Mouse (Mus musculus) CH12.LX (cell line): ENCODE data around the gene Slc9c1.

Experiments
- BHLHE40 ChIP-seq: IDR thresholded peaks from 2 replicates; pipeline ENCODE4 v1.6.1; 2011; ENCODE audit warnings: mild to moderate bottlenecking, low read depth, low read length, improper control_type of control experiment
- CTCF ChIP-seq, 2 experiments: IDR thresholded peaks in 1 of 2; conservative IDR thresholded peaks in 1 of 2; 2 replicates each; pipeline ENCODE4 v1.5.1; 2011 to 2012; ENCODE audit warnings: low read depth in 2 of 2, low read length in 2 of 2, improper control_type of control experiment in 1 of 2, inconsistent platforms in 1 of 2, mild to moderate bottlenecking in 1 of 2, moderate library complexity in 1 of 2
- ELF1 ChIP-seq: IDR thresholded peaks from 2 replicates; pipeline ENCODE4 v1.6.1; 2014; ENCODE audit warnings: low read depth, mild to moderate bottlenecking, inconsistent platforms, low read length, improper control_type of control experiment
- EP300 ChIP-seq: IDR thresholded peaks from 2 replicates; pipeline ENCODE4 v1.6.1; 2011; ENCODE audit warnings: low read length, improper control_type of control experiment
- MAFK ChIP-seq: IDR thresholded peaks from 2 replicates; pipeline ENCODE4 v1.6.1; 2011; ENCODE audit warnings: low read length, improper control_type of control experiment; ENCODE audit not compliant: insufficient replicate concordance
- NELFE ChIP-seq: IDR thresholded peaks from 2 replicates; pipeline ENCODE4 v1.6.1; 2011; ENCODE audit warnings: low read depth, low read length, improper control_type of control experiment
- POLR2A ChIP-seq: IDR thresholded peaks from 2 replicates; pipeline ENCODE4 v1.6.1; 2011; ENCODE audit warnings: low read depth, mild to moderate bottlenecking, improper control_type of control experiment, low read length
- SMC3 ChIP-seq: IDR thresholded peaks from 2 replicates; pipeline ENCODE4 v1.6.1; 2011; ENCODE audit warnings: low read depth, low read length, improper control_type of control experiment
- TCF12 ChIP-seq: IDR thresholded peaks from 2 replicates; pipeline ENCODE4 v1.6.1; 2014; ENCODE audit warnings: low read depth, mild to moderate bottlenecking, inconsistent platforms, low read length, improper control_type of control experiment
- USF1 ChIP-seq: IDR thresholded peaks from 2 replicates; pipeline ENCODE4 v1.6.1; 2014; ENCODE audit warnings: low read depth, mild to moderate bottlenecking, inconsistent platforms, low read length, improper control_type of control experiment

DNA sequence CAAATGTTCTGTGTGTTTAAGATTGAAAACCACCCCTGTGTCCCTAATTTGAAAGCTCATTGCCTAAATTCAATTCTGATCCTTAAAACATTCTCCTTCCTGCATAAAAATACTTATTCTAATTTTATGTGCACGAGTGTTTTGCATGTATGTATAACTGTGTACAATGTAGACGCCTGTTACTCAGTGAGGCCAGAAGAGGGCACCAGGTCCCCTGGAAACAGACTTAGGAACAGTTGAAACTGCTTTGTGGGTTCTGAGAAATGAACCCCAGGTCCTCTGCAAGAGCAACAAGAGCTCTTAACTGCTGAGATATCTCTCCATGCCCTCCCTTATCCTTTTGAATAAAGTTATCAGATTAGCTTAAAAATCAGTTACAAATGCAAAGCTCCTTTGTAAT lies 47.4 kb downstream of the Slc9c1 start:
- TF ChIP-seq CTCF (conservative IDR thresholded peaks at IDR 0.05 in 1 of 2, IDR thresholded peaks at IDR 0.05 in 1 of 2; ENCODE audit: low read depth in 2 of 2, low read length in 2 of 2) = peak; percentile 54 to 80
- TF ChIP-seq TCF12 = no peak
- no peak for TF ChIP-seq NELFE
- TF ChIP-seq SMC3 = peak; percentile 76
- no peak for TF ChIP-seq POLR2A
- 0 out of 2 replicates have a peak, but pooled peaks have one; percentile 5 for TF ChIP-seq BHLHE40
- no peak for TF ChIP-seq ELF1
- no peak for TF ChIP-seq USF1
- no peak for TF ChIP-seq MAFK
- TF ChIP-seq EP300 = no peak
